Mouse (Mus musculus) midbrain, embryonic 11.5 days (tissue): ENCODE measurements at regions not wholly inside any gene's neighbourhood (a gene's known extent, or its start where the extent isn't known, plus 50 kb on each side); places are given as distances from the start of the nearest gene placed in this dataset.

Source experiments
- ATAC-seq: fragments of 200-750 bp; cut with Nextera tagmentation; 2 replicates; pipeline ENCODE4 v1.8.0; 2017; ENCODE audit warnings: moderate TSS enrichment, moderate library complexity; ENCODE audit not compliant: low FRiP score
- DNase-seq: peaks from one replicate; pipeline ENCODE4 v3.0.0; 2015; ENCODE audit warnings: low spot score; ENCODE audit errors: missing footprints
- H3K27ac ChIP-seq: fragments of 300-500 bp; sonication (generic); 2 replicates; pipeline ENCODE4 v1.5.1; 2014; ENCODE audit warnings: low read depth, low read length
- H3K27me3 ChIP-seq: fragments of 300-500 bp; sonication (generic); 2 replicates; pipeline ENCODE4 v1.6.1; 2014; ENCODE audit warnings: mild to moderate bottlenecking, low read length, moderate library complexity, mixed read lengths; ENCODE audit not compliant: control insufficient read depth, insufficient read depth
- H3K36me3 ChIP-seq: fragments of 300-500 bp; sonication (generic); 2 replicates; pipeline ENCODE4 v1.6.1; 2014; ENCODE audit warnings: mild to moderate bottlenecking, low read length, moderate library complexity, mixed read lengths; ENCODE audit not compliant: control insufficient read depth, insufficient read depth
- H3K4me1 ChIP-seq: fragments of 300-500 bp; sonication (generic); 2 replicates; pipeline ENCODE4 v1.6.1; 2014; ENCODE audit warnings: low read length; ENCODE audit not compliant: control insufficient read depth, insufficient read depth
- H3K4me2 ChIP-seq: fragments of 300-500 bp; sonication (generic); 2 replicates; pipeline ENCODE4 v1.6.1; 2014; ENCODE audit warnings: mild to moderate bottlenecking, moderate library complexity
- H3K4me3 ChIP-seq: fragments of 300-500 bp; sonication (generic); 2 replicates; pipeline ENCODE4 v1.5.1; 2014; ENCODE audit warnings: low read depth, low read length
- H3K9ac ChIP-seq: fragments of 300-500 bp; sonication (generic); 2 replicates; pipeline ENCODE4 v1.6.1; 2014; ENCODE audit warnings: low read length
- H3K9me3 ChIP-seq: fragments of 300-500 bp; sonication (generic); 2 replicates; pipeline ENCODE4 v1.6.1; 2016; ENCODE audit warnings: low read length; ENCODE audit not compliant: control insufficient read depth
- WGBS: fragments of 180-500 bp; shearing (Covaris S2); extraction: QIAGEN DNeasy Blood & Tissue Kit; methylation state at CpG from one replicate; pipeline ENCODE4 v1.1.7; 2014; 5-methylcytosine and 5-hydroxymethylcytosine counted together

DNA sequence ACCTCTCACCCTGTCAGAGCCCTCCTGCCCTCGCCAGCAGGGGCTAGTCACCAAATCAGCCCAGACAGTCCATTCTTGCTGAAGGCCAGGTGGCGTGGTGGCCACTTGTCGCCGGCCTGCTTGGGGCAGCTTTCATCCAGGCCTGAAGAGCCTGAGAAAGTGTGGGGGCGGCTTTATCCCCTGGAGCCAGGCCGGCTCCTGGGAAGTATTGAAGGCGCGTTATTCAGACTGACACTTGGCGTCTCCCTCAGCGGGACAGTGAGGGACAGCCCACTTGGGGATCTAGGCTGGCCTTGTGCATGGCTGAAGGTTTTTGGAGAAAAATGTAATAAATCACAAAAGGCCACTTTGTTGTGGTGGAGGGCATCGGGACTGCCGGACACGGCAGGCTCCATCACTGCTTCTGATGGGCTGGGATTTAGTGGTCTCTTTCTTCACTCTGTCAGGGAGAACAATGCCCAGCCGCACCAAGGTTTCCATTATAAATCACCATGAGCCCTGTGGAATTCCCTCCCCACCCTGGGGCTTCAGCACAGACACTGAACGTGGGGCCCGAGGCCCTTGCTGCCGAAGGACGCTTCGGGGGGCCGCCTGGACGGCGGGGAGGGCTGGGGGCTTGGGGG lies 75.8 kb upstream of the Ccnd1 start:
- H3K27ac ChIP-seq = peak overlapping the region; percentile 15; the same call in 1 of the 2 replicates
- DNase-seq = peak; percentile 87

DNA sequence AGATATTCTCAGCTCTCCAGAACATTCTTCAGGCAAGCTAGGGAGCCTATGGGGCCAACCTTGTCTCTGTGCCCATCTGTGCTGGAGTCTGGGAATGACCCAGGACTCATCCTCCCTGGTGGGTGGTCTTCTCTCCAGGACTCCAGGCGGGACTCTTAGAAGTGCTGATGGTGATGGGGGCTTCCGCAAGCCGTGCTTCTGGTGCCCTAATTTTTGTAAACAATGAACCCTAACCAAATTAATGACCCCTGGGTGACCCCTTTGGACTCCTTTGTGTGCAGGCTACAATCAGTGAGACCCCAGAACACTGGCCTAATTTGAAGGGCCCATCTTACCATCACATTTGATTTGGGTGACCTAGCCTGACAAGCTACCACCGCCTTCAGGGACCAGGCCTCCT lies 71.0 kb upstream of the Ccnd1 start:
- no peak overlapping the region for H3K4me3 ChIP-seq
- no peaks in the 10 kb centered on the region for H3K27me3 ChIP-seq
- H3K36me3 ChIP-seq = no peaks in the 10 kb centered on the region
- 66% methylated on average over 4 of the region's 4 CpGs for WGBS
- DNase-seq = peak; percentile 45
- no peak overlapping the region for H3K4me2 ChIP-seq
- H3K9me3 ChIP-seq = no peaks in the 10 kb centered on the region
- no peak for ATAC-seq
- H3K4me1 ChIP-seq = peaks cover 7% of the 10 kb centered on the region
- no peak overlapping the region for H3K9ac ChIP-seq
- H3K27ac ChIP-seq = no peak overlapping the region

More for the DNA sequence above, 75.8 kb upstream of the Ccnd1 start:
- H3K9me3 ChIP-seq = no peaks in the 10 kb centered on the region
- H3K36me3 ChIP-seq = no peaks in the 10 kb centered on the region
- WGBS = 28% methylated on average over 22 of the region's 22 CpGs
- ATAC-seq = peak; percentile 85
- H3K4me2 ChIP-seq = no peak overlapping the region
- no peaks in the 10 kb centered on the region for H3K27me3 ChIP-seq
- peak overlapping the region; percentile 33; the same call in 1 of the 2 replicates for H3K9ac ChIP-seq
- peaks cover 11% of the 10 kb centered on the region for H3K4me1 ChIP-seq
- H3K4me3 ChIP-seq = no peak overlapping the region

DNA sequence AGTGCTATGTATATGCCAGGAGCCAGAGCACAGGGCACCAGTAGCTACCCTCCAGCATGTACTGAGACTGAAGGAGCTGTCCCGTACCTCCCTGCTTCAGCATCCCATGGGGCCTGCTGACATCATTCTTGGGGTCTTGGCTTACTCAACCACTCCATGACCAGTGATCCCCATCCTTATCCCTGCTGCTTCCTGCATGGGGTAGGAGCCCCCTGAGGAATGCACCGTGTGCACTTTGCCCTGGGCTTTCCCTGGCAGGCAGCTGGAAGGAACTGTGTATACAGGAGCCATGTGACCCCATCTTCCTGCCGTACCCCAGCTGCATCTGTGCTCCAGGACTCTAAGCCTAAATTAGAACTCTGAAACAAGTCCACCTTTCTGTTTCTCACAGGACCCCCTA lies 70.3 kb upstream of the Ccnd1 start:
- Histone ChIP-seq H3K9me3 (no peaks in the 10 kb centered on the region), H3K27ac (no peak overlapping the region), H3K4me2 (no peak overlapping the region), H3K4me3 (no peak overlapping the region), H3K36me3 (no peaks in the 10 kb centered on the region), H3K9ac (no peak overlapping the region), H3K4me1 (no peaks in the 10 kb centered on the region; the same call in 1 of the 2 replicates), H3K27me3 (no peaks in the 10 kb centered on the region)
- DNase-seq (peak; percentile 69), ATAC-seq (no peak)
- 76% methylated on average over 3 of the region's 3 CpGs for WGBS

DNA sequence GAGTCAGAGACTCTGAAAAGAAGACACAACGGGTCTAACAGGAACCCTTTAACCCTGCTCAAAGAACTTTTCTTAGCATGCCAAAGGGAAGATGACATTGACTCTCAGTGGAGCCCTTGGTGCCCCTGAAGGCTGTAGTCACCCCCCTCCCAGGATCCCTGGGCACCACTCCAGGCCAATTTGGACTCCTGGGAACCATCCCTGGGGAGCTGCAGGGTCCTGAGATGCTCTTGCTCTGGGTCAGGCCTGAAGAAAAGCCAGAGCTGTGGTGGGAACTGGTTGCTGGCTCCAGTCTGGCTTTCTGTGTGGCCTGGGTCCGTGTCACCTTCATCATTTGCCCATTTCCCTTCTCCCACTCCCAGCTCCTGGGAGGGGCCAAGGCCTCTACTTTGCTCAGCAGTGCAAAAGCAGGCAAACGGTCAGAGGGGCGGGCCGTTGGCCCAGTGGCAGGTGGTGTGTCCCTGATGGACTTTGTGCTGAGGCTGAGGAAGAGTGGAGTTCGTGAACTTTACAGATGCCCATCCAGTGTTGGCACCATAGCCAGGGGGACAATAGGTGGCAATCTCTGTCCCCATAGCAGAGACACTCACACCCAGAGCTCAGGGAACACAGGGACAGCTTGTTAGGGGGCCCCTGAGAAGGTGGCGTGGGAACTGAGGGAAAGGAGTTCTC lies 69.1 kb upstream of the Ccnd1 start:
- Histone ChIP-seq H3K4me1 (no peaks in the 10 kb centered on the region), H3K4me3 (no peak overlapping the region), H3K4me2 (no peak overlapping the region), H3K27ac (no peak overlapping the region), H3K36me3 (no peaks in the 10 kb centered on the region), H3K27me3 (no peaks in the 10 kb centered on the region), H3K9ac (no peak overlapping the region), H3K9me3 (no peaks in the 10 kb centered on the region)
- ATAC-seq (no peak), DNase-seq (peak; percentile 51)
- 75% methylated on average over 7 of the region's 7 CpGs for WGBS

GRCm38 (mm10) chr7:145007216-145007615 lies 67.5 kb upstream of the Ccnd1 start:
- no peaks in the 10 kb centered on the region for H3K27me3 ChIP-seq
- H3K4me3 ChIP-seq = no peak overlapping the region
- H3K36me3 ChIP-seq = no peaks in the 10 kb centered on the region
- no peaks in the 10 kb centered on the region for H3K9me3 ChIP-seq
- ATAC-seq = no peak
- no peaks in the 10 kb centered on the region for H3K4me1 ChIP-seq
- no peak for DNase-seq
- no peak overlapping the region for H3K27ac ChIP-seq
- no peak overlapping the region for H3K4me2 ChIP-seq
- WGBS = 86% methylated on average over 2 of the region's 2 CpGs
- no peak overlapping the region for H3K9ac ChIP-seq

DNA sequence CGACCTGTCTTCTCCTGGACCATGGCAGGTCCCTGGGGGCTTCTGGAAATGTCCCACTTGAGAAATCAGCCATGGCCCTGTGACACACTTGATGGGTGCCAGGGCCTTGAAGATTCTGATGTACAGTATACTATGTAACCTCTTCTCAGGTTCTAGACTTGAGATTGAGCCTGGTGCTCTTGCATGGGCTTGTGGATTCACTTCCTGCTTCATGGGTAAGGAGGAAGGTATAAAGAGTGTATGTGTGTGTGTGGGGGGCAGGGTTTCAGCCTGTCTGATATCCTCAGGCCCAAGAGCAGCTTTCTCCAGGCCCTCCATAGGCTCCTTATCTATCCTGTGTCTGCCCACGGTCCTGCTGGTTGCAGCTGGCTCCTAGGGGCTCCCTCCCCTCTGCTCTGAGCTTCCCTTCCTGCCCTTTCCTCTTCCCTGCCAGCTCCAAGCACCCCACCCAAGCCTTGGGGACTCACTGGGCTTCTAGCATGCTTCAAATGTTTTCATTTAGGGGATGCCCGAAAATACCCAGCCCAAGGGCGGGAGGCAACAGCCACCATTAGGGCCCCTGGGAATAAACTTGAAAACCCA lies 61.9 kb upstream of the Ccnd1 start:
- DNase-seq = peak; percentile 47
- Histone ChIP-seq H3K9me3 (no peaks in the 10 kb centered on the region), H3K9ac (no peak overlapping the region), H3K36me3 (no peaks in the 10 kb centered on the region), H3K4me2 (no peak overlapping the region), H3K4me1 (no peaks in the 10 kb centered on the region), H3K27ac (no peak overlapping the region), H3K4me3 (no peak overlapping the region), H3K27me3 (no peaks in the 10 kb centered on the region)
- ATAC-seq = no peak
- 62% methylated on average over 4 of the region's 4 CpGs for WGBS

DNA sequence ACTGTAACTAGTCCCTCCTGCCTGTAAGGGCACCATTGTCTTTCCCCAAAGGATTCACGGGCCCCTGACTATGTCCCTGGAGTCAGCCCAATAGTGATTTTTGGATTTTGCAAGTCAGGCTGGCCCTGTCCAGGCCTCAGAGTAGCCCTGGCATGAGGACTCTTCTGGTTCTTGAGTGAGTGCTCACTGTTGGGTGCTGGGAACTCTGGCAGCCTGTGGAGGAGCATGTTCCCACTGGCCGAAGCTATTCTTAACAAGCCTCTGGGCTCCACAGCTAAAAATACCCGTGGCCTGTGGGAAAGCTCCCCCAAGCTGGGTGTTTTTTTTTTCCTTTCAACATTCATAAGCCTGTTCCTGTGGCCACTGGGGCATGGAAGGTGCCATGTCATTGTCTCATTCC lies 60.0 kb upstream of the Ccnd1 start:
- Histone ChIP-seq H3K4me3 (no peak overlapping the region), H3K4me1 (no peaks in the 10 kb centered on the region), H3K9ac (no peak overlapping the region), H3K27me3 (no peaks in the 10 kb centered on the region), H3K4me2 (no peak overlapping the region), H3K9me3 (no peaks in the 10 kb centered on the region), H3K27ac (no peak overlapping the region), H3K36me3 (no peaks in the 10 kb centered on the region)
- ATAC-seq = no peak
- WGBS = 73% methylated on average over 3 of the region's 3 CpGs
- DNase-seq = no peak

DNA sequence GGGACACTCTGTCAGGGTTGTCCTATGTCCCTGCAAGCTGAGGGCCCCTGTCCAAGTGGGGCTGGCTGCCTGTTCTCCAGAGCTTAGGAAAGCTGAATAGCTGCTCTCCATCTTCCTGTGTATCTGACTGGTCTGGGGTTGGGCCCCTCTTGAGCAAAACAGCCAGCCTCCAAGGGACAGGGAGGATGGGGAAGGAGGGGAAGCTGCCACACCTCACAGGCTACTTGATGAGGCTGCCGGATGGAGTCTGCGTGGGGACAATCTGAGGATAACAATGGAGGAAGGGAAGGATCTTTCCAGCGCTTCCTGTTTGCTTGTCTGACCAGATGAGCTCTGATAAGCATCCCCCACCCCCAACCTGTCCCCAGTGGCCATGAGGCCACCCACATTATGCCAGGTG lies 57.1 kb upstream of the Ccnd1 start:
- Histone ChIP-seq H3K9me3 (no peaks in the 10 kb centered on the region), H3K4me1 (no peaks in the 10 kb centered on the region), H3K27ac (no peak overlapping the region), H3K4me3 (no peak overlapping the region), H3K4me2 (no peak overlapping the region), H3K27me3 (no peaks in the 10 kb centered on the region), H3K9ac (no peak overlapping the region), H3K36me3 (no peaks in the 10 kb centered on the region)
- 63% methylated on average over 3 of the region's 3 CpGs for WGBS
- DNase-seq (no peak), ATAC-seq (no peak)

GRCm38 (mm10) chr7:144994229-144994628 lies 54.5 kb upstream of the Ccnd1 start:
- H3K27ac ChIP-seq = no peak overlapping the region
- no peak overlapping the region for H3K4me2 ChIP-seq
- no peaks in the 10 kb centered on the region for H3K27me3 ChIP-seq
- DNase-seq = no peak
- no peak for ATAC-seq
- no peaks in the 10 kb centered on the region for H3K4me1 ChIP-seq
- 78% methylated on average over 4 of the region's 4 CpGs for WGBS
- H3K9ac ChIP-seq = no peak overlapping the region
- H3K9me3 ChIP-seq = no peaks in the 10 kb centered on the region
- no peak overlapping the region for H3K4me3 ChIP-seq
- H3K36me3 ChIP-seq = no peaks in the 10 kb centered on the region
